Mouse (Mus musculus): ENCODE measurements around the gene Tubg1. TPM values are rescaled to one million over a fixed set of nuclear protein-coding genes. Genes with fewer than 3 reads are reported as not detected.

Gene Tubg1
- polyA plus RNA-seq, 1 experiment: 27.3 TPM

DNA sequence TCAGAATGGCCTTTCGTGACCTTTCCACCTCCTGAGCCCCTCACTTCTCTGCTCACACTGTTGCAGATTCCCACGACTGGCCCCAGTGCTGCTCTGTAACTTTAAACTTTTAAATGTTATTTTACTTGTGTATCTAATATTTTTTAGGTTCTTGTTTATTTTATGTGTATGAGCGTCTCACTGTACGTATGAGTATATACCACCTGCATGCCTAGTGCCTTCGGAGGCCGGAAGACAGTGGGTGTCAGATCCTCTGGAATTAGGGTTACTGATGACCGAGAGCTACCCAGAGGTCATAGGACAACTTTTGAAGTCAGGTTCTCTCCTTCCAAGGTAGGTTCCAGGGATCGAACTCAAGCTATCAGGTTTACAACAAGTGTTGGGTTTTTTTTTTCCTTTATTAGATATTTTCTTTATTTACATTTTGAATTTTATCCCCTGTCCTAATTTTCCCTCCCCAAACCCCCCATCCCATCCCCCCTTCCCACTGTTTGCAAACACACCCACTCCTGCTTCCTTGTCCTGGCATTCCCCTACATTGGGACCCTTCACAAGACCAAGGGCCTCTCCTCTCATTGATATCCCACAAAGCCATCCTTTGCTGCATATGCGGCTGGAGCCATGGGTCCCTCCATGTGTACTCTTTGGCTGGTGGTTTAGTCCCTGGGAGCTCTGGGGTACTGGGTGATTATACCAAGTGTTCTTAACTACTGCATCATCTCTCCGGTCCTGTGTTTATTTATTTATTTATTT, 22.7 kb downstream of the Tubg1 start:
- Histone ChIP-seq H3K4me3 (ENCODE audit: control insufficient read depth, low read depth, low read length) (no peak overlapping the region), H3K36me3 (ENCODE audit: control insufficient read depth, insufficient read depth, low read length) (no peaks in the 10 kb centered on the region), H3K27ac (ENCODE audit: control insufficient read depth, insufficient read depth, low read depth, low read length) (no peak overlapping the region), H3K27me3 (ENCODE audit: control insufficient read depth, insufficient read depth, low read length) (0 out of 2 replicates have a peak, but pooled peaks cover 3% of the 10 kb centered on the region), H3K4me1 (ENCODE audit: control insufficient read depth, insufficient read depth, low read length) (peaks cover 13% of the 10 kb centered on the region)
- no peak for TF ChIP-seq POLR2A (IDR thresholded peaks at IDR 0.05; ENCODE audit: control insufficient read depth, low read depth, low read length)
- TF ChIP-seq CTCF (IDR thresholded peaks at IDR 0.05; ENCODE audit: control insufficient read depth, insufficient read depth, insufficient replicate concordance, low read depth, low read length): no peak

- Histone ChIP-seq H3K36me3 (ENCODE audit: control insufficient read depth, insufficient read depth, low read length) (no peaks in the 10 kb centered on the region), H3K27ac (ENCODE audit: control insufficient read depth, insufficient read depth, low read depth, low read length) (no peak overlapping the region), H3K4me1 (ENCODE audit: control insufficient read depth, insufficient read depth, low read length) (peaks cover 11% of the 10 kb centered on the region), H3K27me3 (ENCODE audit: control insufficient read depth, insufficient read depth, low read length) (0 out of 2 replicates have a peak, but pooled peaks cover 3% of the 10 kb centered on the region), H3K4me3 (ENCODE audit: control insufficient read depth, low read depth, low read length) (peak overlapping the region; percentile 63)
- TF ChIP-seq CTCF (IDR thresholded peaks at IDR 0.05; ENCODE audit: control insufficient read depth, insufficient read depth, insufficient replicate concordance, low read depth, low read length) (no peak), POLR2A (IDR thresholded peaks at IDR 0.05; ENCODE audit: control insufficient read depth, low read depth, low read length) (peak; percentile 35; the same call in 1 of the 2 replicates)
These were observed 23.8 kb downstream of the Tubg1 start for GRCm38 (mm10) chr11:101143338-101144225.

DNA sequence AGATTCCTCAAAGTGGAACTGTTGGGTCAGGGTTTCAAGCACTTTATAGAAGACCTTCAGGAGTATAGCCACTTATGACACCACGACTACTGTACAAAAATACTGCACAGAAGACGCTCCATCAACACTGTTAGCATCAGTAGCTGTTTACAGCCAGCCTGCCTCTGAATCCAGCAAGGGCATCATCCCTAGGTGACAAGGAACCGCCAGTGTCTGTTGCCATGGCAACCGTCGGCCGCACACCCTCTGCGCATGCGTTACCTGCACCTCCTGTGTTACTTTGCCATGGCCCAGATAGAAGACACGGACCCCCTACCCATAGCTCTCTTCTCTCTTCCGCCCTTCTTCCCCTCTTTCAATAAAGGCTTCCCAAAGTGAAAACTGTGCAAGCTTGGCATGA, 26.6 kb downstream of the Tubg1 start:
- no peaks in the 10 kb centered on the region for H3K36me3 ChIP-seq (ENCODE audit: control insufficient read depth, insufficient read depth, low read length)
- H3K4me1 ChIP-seq (ENCODE audit: control insufficient read depth, insufficient read depth, low read length): peaks cover 7% of the 10 kb centered on the region
- no peak overlapping the region for H3K4me3 ChIP-seq (ENCODE audit: control insufficient read depth, low read depth, low read length)
- no peaks in the 10 kb centered on the region for H3K27me3 ChIP-seq (ENCODE audit: control insufficient read depth, insufficient read depth, low read length)
- H3K27ac ChIP-seq (ENCODE audit: control insufficient read depth, insufficient read depth, low read depth, low read length): peak overlapping the region; percentile 74
- TF ChIP-seq CTCF (IDR thresholded peaks at IDR 0.05; ENCODE audit: control insufficient read depth, insufficient read depth, insufficient replicate concordance, low read depth, low read length) (no peak), POLR2A (IDR thresholded peaks at IDR 0.05; ENCODE audit: control insufficient read depth, low read depth, low read length) (peak; percentile 25; the same call in 1 of the 2 replicates)

DNA sequence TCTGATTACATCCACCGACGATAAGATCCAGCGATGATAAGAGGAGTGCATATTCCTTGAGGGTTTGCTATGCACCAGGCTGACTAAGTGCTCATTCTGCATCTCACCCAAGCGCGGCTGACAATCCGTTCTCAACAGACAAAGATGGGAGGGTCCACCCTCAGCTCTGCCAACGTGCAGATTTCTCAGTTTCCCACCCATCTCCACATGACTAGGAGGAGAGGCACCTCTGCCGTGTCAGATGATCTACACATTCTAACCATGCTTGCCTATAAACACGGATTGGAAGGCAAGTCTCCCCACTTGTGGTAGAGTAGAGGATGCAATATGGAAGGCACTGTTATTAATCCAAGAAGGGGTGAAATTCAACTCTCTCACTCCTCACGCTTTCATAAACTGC, 29.0 kb downstream of the Tubg1 start:
- peaks cover 6% of the 10 kb centered on the region for H3K4me1 ChIP-seq (ENCODE audit: control insufficient read depth, insufficient read depth, low read length)
- H3K4me3 ChIP-seq (ENCODE audit: control insufficient read depth, low read depth, low read length): no peak overlapping the region
- no peaks in the 10 kb centered on the region for H3K36me3 ChIP-seq (ENCODE audit: control insufficient read depth, insufficient read depth, low read length)
- no peak overlapping the region for H3K27ac ChIP-seq (ENCODE audit: control insufficient read depth, insufficient read depth, low read depth, low read length)
- no peak for TF ChIP-seq CTCF (IDR thresholded peaks at IDR 0.05; ENCODE audit: control insufficient read depth, insufficient read depth, insufficient replicate concordance, low read depth, low read length)
- TF ChIP-seq POLR2A (IDR thresholded peaks at IDR 0.05; ENCODE audit: control insufficient read depth, low read depth, low read length): no peak
- H3K27me3 ChIP-seq (ENCODE audit: control insufficient read depth, insufficient read depth, low read length): no peaks in the 10 kb centered on the region

GRCm38 (mm10) chr11:101149178-101150105, 29.7 kb downstream of the Tubg1 start:
- H3K36me3 ChIP-seq (ENCODE audit: control insufficient read depth, insufficient read depth, low read length): no peaks in the 10 kb centered on the region
- H3K27me3 ChIP-seq (ENCODE audit: control insufficient read depth, insufficient read depth, low read length): no peaks in the 10 kb centered on the region
- H3K4me3 ChIP-seq (ENCODE audit: control insufficient read depth, low read depth, low read length): no peak overlapping the region
- H3K27ac ChIP-seq (ENCODE audit: control insufficient read depth, insufficient read depth, low read depth, low read length): 0 out of 2 replicates have a peak overlapping the region, but pooled peaks have one; percentile 39
- peaks cover 4% of the 10 kb centered on the region; the same call in 1 of the 2 replicates for H3K4me1 ChIP-seq (ENCODE audit: control insufficient read depth, insufficient read depth, low read length)
- TF ChIP-seq POLR2A (IDR thresholded peaks at IDR 0.05; ENCODE audit: control insufficient read depth, low read depth, low read length) (no peak), CTCF (IDR thresholded peaks at IDR 0.05; ENCODE audit: control insufficient read depth, insufficient read depth, insufficient replicate concordance, low read depth, low read length) (no peak)

DNA sequence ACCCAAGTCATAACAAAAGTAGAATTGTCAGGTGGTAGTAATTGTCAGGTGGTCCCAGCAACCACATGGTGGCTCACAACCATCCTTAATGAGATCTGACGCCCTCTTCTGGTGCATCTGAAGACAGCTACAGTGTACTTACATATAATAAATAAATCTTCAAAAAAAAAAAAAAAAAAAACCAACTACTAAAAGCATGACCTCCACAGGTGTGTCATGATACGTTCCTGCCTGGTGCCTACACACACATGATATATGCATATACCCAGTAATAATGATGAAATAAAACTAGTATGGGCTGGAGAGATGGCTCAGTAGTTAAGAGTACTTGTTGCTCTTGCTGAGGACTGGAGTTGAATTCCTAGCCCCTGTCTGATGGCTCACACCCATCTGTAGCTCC, 31.3 kb downstream of the Tubg1 start:
- peaks cover 9% of the 10 kb centered on the region for H3K4me1 ChIP-seq (ENCODE audit: control insufficient read depth, insufficient read depth, low read length)
- H3K27me3 ChIP-seq (ENCODE audit: control insufficient read depth, insufficient read depth, low read length): no peaks in the 10 kb centered on the region
- H3K4me3 ChIP-seq (ENCODE audit: control insufficient read depth, low read depth, low read length): no peak overlapping the region
- TF ChIP-seq CTCF (IDR thresholded peaks at IDR 0.05; ENCODE audit: control insufficient read depth, insufficient read depth, insufficient replicate concordance, low read depth, low read length): no peak
- no peak for TF ChIP-seq POLR2A (IDR thresholded peaks at IDR 0.05; ENCODE audit: control insufficient read depth, low read depth, low read length)
- no peaks in the 10 kb centered on the region for H3K36me3 ChIP-seq (ENCODE audit: control insufficient read depth, insufficient read depth, low read length)
- H3K27ac ChIP-seq (ENCODE audit: control insufficient read depth, insufficient read depth, low read depth, low read length): no peak overlapping the region
